Mouse (Mus musculus): ENCODE data around the gene Fam189b.

DNA sequence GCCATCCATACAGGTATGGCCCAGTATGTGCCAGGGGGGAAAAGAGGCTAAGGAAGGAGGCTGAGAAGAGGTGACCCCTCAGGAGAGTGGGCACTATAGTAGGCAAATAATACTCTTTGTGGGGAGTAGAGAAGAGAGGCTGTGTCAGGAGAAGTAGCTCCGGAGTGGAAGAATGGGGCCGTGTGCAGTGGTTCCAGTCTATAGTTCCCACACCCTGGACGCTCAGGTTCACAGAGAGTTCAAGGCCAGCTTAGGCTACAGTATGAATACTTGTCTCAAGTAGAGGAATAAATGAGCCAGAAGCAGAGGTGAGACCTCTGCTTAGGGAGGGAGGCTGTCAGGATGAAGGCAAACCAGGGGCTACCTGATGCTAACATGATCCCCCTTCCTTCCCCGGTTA lies 46.3 kb downstream of the Fam189b start:
- no peak for TF ChIP-seq CTCF (IDR thresholded peaks at IDR 0.05; ENCODE audit: low read depth, low read length)
- no peak for TF ChIP-seq POLR2A (IDR thresholded peaks at IDR 0.05; ENCODE audit: insufficient read depth, low read length)
- TF ChIP-seq EP300 (IDR thresholded peaks at IDR 0.05; ENCODE audit: insufficient read depth, low read depth, low read length): no peak
